Mouse (Mus musculus) thymus, postnatal 36 days (tissue): ENCODE measurements around the gene Nos1ap.

Experiments
- DNase-seq, 2 experiments: peaks; one replicate each; pipeline ENCODE4 v3.0.0; 2022; ENCODE audit warnings: mixed read lengths in 2 of 2

Gene Nos1ap

GRCm38 (mm10) chr1:170499466-170499865 is 90.2 kb downstream of the Nos1ap start:
- no peak for DNase-seq

- no peak for DNase-seq
These were observed 91.0 kb downstream of the Nos1ap start for GRCm38 (mm10) chr1:170498645-170499044.

GRCm38 (mm10) chr1:170496221-170496620 is 93.4 kb downstream of the Nos1ap start:
- DNase-seq, result no peak

DNA sequence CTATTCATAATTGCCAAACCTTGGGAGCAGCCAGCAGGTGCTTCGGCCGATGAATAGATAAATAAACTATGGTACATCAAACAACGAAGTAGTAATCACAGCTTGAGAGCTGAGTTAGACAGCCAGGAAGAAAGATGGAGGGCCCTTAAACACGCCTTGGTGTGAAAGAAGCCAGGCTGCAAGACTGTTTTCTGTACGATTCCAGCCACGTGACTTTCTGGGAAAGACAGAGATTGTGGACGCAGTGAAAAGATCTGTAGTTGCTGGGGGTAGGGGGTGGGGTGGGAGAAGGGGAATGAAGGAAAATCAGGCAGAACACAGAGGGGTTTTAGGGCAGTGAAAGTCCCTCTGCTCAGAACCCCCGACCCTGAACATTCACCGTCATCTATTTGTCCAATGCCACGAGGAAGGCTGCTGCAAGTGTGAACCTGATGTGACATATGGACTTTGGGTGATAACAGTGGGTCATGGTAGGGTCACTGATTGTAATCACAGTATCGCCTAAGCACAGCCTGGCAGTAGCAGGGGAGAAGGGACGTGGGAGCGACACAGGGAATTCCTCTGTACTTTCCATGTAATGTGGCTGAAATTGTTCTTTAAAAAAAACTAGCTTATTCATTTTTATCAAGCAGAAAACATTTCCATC is 94.0 kb downstream of the Nos1ap start:
- no peak for DNase-seq

DNA sequence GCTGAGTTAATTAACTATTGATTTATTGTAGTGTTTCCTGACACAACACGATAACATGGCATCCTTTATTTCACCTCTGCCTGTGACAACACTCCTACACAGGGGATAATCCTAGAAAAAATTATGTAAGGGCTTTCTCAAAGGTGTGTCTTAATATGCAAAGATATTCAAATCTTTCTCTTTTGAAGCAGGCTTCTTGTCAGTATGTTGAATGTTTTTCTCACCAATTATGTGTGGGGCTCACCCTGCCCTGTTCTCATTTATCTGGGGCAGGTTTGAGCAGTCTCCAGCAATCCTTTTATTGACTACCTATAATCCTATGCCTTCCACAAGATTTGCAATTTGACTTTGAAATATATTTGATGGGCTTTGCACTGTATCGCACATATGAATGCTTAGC is 97.1 kb downstream of the Nos1ap start:
- DNase-seq, result no peak

DNA sequence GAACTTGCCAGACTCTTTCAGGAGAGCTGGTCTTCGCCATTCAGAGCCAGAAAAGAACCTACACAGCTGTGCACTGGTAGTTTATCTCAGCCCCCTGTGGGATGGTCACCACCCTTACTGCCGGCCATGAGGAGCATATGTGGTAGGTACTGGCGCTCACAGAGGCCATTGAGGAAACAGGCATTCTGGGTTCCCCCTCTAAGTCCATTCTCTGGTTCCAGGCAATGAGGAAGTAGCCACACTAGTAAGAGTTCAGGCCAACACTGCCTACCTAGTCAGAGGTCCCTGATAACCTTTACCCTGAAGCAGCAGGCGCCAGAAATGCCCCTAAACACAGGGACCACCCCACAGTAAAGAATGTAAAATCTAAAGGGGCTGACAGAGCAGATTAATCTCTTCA is 97.6 kb downstream of the Nos1ap start:
- DNase-seq, result no peak

- DNase-seq, result no peak
These were observed 99.7 kb downstream of the Nos1ap start for GRCm38 (mm10) chr1:170489936-170490335.

DNA sequence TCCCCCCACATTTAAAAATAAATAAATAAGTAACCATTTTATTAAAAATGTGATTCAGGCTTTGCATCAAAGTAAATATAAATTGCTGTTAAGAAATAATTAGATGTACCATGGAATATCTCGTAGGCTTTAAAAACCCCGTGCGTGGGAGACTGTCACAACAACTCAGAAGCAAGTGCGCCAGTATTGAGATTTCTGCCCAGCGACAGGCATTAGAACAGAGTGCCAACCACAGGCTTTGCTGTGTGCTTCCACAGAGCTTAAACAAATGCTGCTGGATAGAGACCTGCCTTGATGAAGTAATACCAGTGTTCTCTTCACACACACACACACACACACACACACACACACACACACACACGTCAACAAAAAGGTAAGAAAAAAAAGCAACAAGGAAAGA is 100.2 kb downstream of the Nos1ap start:
- DNase-seq, result no peak

DNA sequence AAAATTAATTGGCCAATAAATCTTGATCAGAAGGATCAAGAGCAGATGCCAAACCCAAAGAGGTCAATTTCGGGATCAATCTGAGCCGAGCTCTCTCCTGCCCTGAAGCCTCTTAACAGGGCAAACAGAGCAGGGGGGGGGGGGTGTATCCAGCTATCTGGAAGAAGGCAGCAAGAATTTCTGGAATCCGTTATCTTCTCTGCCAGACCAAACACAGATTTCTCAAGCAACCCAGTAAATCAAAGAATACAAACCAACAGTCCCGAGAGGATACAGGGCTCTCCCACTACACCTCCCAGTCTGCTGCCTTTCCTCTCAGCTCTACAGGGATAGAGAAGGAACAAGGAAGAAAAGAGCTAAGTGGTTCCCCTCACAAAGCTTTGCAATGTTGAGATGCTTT is 104.5 kb downstream of the Nos1ap start:
- DNase-seq, result no peak

GRCm38 (mm10) chr1:170482236-170482905 is 107.3 kb downstream of the Nos1ap start:
- no peak for DNase-seq

- DNase-seq, result no peak
These were observed 108.6 kb downstream of the Nos1ap start for GRCm38 (mm10) chr1:170481093-170481492.

DNA sequence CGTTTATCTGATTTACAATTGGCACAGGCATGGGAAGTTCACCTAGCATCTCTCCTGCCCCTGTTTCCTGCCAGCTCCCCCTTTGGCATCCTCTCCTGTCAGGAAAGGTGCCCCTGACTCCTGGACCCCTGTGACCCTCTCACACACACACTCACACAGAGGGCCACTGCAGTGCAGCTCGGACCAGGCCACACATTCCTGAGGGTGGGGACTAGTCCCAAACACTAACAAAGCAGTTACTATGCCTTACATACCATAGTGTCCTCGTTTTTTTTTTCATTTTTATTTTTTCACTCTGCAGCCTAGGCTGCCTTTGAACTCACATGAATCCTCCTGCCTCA is 110.2 kb downstream of the Nos1ap start:
- no peak for DNase-seq

- DNase-seq, result no peak
These were observed 110.7 kb downstream of the Nos1ap start for GRCm38 (mm10) chr1:170478791-170479457.

DNA sequence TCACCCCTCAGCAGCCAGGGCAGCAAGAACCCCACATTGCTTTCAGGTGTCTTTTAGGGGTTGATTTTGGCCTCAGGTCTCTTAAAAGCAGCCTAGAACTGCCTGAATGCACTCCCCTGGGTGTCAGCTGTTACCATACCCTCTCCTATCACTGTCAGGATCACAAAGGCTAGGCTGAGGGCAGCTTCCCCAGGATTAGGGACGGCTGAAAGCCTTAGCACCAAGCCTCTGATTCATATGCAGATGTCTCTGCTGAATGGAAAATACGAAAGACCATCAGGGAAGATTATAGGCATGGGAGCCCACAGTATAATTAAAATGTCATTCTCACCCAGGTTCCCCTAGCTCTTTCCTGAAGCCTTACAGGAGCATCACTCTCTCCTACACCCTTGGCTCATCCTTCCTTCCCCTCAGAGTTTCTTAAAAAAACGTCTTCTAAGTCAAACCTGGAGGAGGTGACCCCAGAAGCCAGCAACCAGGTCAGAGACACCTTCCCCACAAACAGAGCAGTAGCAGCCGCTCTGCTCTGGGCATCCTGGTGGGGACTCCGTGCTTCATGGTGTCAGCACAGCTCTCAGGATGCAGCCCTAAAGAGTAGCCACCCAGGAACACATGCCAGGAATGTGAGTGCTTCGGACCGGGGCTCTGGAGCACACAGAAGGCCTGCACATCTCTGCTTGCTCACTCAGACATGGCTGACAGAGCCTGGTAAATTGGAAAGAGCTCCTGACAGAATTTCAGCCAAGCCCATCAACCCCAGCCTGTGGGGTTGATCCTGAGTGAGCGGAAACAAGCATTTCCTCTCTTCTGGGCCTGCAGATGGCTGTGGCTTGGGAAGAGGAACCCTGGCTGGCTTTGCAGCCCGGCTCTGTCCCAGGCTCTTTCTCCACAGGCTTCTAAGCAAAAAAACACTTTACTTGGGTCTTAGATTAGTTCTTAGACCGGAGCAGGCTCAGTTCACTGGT is 111.7 kb downstream of the Nos1ap start:
- DNase-seq, result no peak

GRCm38 (mm10) chr1:170473460-170473859 is 116.2 kb downstream of the Nos1ap start:
- no peak for DNase-seq

- no peak for DNase-seq
These were observed 116.8 kb downstream of the Nos1ap start for GRCm38 (mm10) chr1:170472861-170473260.

DNA sequence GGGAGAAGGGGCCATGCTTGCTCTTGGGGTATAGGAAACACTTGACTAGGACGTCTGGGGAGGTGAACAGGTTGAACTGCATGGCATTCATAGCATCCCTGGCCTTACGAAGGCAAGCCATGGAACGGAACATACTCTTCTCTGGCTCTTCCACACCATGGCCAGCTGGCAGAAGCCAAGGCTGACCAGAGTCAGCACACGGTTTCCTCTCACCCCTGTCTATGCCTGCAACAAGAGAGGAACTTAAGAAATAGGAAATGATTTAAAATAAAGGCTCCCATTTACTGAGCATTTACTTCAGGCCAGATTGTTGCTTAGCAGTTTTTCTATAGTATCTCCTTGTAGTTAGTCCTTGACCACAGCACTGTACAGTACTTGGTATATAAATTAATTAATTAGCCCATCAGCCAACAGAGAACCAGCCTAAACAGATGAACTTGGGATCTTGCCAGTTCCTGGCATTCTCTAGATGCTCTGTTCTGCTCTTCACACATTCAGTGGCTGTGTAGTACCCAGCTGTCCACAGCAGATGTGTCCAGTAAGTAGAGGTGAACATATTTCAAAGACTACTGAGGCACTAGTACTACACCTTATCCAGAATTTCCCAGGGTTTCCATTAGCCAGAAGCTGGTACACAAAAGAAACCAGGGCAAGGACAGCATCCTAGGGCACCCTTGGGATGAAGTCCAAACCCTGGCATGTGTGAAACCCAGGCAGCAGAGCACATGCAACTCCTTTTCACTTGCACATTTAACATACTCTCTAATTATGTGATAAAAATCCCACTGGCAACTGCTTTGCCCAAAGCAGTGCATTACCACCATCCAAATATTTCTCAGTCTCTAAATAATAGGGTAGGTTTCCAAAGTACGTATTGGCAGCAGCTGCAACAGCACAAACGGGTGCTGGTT is 123.3 kb downstream of the Nos1ap start:
- no peak for DNase-seq

- DNase-seq, result no peak
These were observed 127.5 kb downstream of the Nos1ap start for GRCm38 (mm10) chr1:170462140-170462539.

- DNase-seq, result no peak
These were observed 129.6 kb downstream of the Nos1ap start for GRCm38 (mm10) chr1:170459896-170460602.

- no peak for DNase-seq
These were observed 132.0 kb downstream of the Nos1ap start for GRCm38 (mm10) chr1:170457673-170458072.
